Mouse (Mus musculus): ENCODE data around the gene Cpsf6.

Gene Cpsf6

DNA sequence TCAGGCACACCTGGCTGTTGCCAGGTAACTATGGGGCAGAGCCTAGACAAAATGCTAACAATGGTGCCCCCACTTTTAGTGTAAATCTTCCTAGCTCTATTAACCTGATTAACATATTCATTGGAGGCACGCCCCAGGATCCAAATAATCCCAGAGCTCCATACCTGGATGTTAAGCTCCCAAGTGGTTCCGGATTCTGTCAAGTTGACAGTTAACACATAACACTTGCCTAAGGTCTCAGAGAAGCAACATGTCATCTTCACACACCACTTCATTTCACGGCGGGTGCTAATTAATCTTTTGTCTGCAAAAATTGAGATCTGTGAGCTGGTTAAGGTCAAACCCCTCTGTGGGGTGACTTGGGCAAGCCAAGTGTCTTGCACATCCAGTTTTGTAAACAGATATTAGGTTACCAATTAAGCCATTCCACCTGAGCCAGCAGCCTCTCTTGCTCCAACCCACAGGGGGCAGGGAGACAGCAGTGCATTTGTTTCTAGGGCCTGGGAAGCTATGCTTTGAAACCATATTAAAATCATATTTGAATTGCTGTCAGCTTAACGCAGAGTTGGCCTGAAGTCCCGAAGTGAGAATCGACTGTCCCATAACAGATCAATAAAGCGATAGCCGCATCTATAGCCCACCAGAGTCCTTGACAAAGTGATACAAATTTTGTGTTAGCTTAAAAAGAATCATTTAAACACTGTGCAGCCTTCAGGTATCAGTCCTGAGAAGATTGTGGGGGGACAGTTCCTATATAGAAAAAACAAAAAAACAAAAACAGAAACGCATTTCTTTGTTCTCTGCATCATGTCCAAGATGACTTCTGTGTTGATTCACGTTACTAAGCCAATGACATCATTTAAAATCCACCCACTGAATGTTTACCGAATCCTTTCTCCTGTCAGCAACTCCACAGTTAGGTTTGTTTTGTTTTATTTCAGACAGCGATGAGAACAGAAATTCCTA is 34.0 kb upstream of the Cpsf6 start:
- no peak for DNase-seq

- no peak for DNase-seq
These were observed 32.8 kb upstream of the Cpsf6 start for GRCm38 (mm10) chr10:117412474-117413057.

- no peak for DNase-seq
These were observed 32.1 kb upstream of the Cpsf6 start for GRCm38 (mm10) chr10:117411716-117412473.

- DNase-seq: no peak
These were observed 31.3 kb upstream of the Cpsf6 start for GRCm38 (mm10) chr10:117411131-117411530.

DNA sequence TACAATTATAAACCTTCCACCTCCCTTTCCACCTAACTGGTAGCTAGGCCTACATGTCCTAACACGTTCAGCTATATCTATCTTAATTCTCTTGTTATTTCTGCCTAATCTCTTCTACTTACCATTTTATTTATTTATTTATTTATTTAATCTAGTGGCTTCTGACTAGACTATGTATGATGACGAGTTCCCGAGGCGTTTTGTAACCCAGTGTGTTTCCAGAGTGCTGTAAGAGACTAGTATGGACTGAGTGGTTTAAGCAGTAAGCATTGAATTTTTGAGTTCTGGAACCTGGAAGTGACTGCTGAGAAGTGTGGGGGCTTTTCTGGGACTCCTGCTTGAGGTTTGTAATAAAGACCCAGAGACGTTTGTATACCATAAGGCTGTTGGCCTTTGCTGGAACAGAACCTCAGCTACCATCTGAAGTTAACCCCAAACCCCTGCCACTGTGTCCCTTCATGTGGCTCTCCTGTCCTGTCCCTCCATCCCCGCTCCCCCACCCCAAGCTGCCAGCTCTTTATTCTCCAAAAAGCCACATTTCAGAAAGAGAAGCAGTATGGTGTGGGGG is 30.8 kb upstream of the Cpsf6 start:
- no peak for DNase-seq

DNA sequence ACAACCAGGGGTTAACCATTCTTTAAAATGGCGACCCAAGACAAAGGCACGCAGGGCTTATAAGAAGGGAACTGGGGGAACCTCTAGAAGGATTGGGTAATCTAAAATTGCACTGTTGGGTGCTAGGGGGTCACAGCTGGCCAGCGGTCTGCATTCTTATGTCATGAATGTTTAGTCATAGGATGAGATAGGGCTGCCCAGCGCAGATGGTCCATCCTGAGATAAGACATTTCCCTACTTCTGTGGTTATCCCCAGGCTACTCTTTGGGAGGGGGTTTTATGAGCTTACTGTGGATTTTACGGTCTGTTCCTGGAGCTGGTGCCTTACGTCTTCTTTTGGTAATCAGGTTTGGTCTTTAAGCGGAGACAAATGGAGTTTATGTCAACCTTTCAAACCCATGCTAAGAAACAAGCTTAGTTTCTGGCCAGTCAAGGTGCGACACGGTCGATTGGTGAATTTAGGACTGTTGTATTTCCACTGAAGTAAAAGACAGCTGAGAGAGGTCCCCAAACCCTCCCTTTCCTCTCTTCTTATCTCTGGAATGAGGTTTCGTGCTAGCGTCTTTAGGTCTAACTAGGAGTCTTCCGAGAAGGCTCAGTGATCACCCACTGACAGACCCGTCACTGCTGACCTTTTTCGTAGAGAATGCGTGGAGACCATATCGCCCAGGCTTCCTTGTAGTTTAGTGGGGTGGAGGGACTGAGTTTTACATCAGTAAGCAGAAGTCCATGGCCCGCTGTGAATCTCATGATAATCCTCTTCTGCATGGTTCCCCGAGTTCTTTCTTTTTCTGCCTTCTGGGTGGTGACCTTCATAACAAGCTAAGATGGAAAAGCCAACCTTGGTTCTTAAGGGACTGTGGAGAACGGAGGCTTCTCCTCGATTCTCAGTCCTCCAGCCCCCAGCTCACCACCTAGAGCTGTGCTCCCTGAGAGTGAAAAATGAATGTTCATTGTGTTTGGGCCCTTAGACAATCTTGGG is 29.8 kb upstream of the Cpsf6 start:
- no peak for DNase-seq

- DNase-seq: no peak
These were observed 28.9 kb upstream of the Cpsf6 start for GRCm38 (mm10) chr10:117408545-117409372.

GRCm38 (mm10) chr10:117407734-117408288 is 28.0 kb upstream of the Cpsf6 start:
- no peak for DNase-seq

- no peak for DNase-seq
These were observed 27.3 kb upstream of the Cpsf6 start for GRCm38 (mm10) chr10:117406843-117407733.

GRCm38 (mm10) chr10:117406283-117406588 is 26.4 kb upstream of the Cpsf6 start:
- DNase-seq: no peak

GRCm38 (mm10) chr10:117405526-117406282 is 25.9 kb upstream of the Cpsf6 start:
- DNase-seq: no peak

GRCm38 (mm10) chr10:117404384-117404783 is 24.6 kb upstream of the Cpsf6 start:
- no peak for DNase-seq

GRCm38 (mm10) chr10:117403344-117403953 is 23.6 kb upstream of the Cpsf6 start:
- no peak for DNase-seq

DNA sequence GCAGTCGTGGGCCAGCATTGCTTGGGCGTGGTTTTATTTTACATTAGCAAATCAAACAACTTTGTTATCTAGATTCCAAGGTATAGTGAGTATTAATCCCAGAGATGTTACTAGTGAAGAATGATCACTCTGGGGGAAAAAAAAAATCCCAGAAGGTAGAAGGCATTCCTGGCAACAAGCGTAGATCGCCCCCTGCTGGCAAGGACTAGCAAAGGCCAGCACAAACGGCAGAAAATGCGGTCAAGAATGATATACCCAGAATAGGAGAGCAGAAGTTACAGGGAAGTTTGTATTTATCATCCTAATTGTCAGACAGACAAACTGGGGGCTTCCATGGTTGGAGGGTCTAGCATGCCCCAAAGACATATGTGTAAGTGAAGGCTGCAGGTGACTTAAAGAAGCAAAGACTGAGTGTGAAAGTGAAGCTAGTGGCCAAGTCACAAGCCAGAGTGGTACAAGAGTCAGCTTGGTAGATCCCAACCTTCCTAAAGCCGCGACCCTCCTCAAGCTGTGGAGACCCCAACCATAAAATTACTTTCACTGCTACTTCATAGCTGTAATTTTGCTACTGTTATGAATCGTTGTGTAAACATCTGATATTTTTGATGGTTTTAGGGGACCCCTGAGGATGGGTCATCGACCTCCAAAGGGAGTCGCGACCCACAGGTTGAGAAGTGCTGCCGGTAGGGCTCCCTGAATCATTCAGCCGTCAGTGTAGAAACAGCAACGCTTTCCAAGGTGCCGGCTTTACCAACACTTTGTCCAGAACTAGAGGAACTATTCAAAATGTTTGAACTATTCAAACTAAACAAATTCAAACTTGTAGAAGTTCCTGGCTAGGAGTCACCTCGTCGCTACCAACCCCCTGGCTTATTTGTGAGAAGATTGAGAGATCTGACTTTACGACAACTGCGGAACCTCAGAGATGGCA is 22.9 kb upstream of the Cpsf6 start:
- peak; percentile 67 for DNase-seq

DNA sequence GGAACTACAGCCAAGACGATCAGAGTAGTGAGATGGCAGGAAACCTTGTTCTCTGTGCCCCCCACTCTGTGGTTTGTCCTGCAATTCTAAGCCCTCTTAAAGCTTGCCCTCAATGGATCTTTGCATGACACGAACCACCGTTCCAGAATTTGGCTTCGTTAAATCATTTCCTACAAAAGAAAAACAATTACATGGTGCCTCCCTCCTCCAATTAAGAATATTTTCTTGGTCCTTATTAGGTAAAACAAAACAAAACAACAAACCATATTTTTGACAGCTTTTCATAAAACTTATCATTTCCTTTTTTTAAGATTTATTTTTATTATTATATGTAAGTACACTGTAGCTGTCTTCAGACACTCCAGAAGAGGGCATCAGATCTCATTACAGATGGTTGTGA is 21.5 kb upstream of the Cpsf6 start:
- DNase-seq: no peak

- DNase-seq: no peak
These were observed 20.6 kb upstream of the Cpsf6 start for GRCm38 (mm10) chr10:117400246-117400954.

- no peak for DNase-seq
These were observed 20.0 kb upstream of the Cpsf6 start for GRCm38 (mm10) chr10:117399839-117400238.

Data from right cerebral cortex, postnatal 4 days (tissue).